Mouse (Mus musculus) MEL (cell line): ENCODE data around the gene Akap1. TPM values are rescaled to one million over a fixed set of nuclear protein-coding genes. Genes with fewer than 3 reads are reported as not detected.

Source experiments
- DNase-seq: peaks from one replicate; pipeline ENCODE4 v3.0.0; 2011; ENCODE audit warnings: low read depth, low spot score
- H3K27ac ChIP-seq: 2 replicates; pipeline ENCODE4 v1.5.1; 2012; ENCODE audit warnings: low read depth, mild to moderate bottlenecking, control low read depth, low read length, moderate library complexity; ENCODE audit not compliant: control insufficient read depth
- H3K27me3 ChIP-seq, 2 experiments: fragments of 150-350 bp in 1 of 2; sonication (generic) in 1 of 2; 2 replicates each; pipeline ENCODE4 v1.6.1; 2012; ENCODE audit warnings: low read length in 2 of 2, mild to moderate bottlenecking in 2 of 2, improper control_type of control experiment in 1 of 2, moderate library complexity in 1 of 2; ENCODE audit not compliant: insufficient read depth in 2 of 2, control insufficient read depth in 1 of 2
- H3K36me3 ChIP-seq, 2 experiments: 2 replicates each; pipeline ENCODE4 v1.6.1; 2012 to 2014; ENCODE audit warnings: low read length in 2 of 2, improper control_type of control experiment in 1 of 2, inconsistent platforms in 1 of 2, mild to moderate bottlenecking in 1 of 2; ENCODE audit not compliant: insufficient read depth in 2 of 2, control insufficient read depth in 1 of 2
- H3K4me1 ChIP-seq, 2 experiments: fragments of 150-350 bp in 1 of 2; sonication (generic) in 1 of 2; 2 replicates each; pipeline ENCODE4 v1.6.1; 2012; ENCODE audit warnings: low read length in 2 of 2, improper control_type of control experiment in 1 of 2, mild to moderate bottlenecking in 1 of 2; ENCODE audit not compliant: insufficient read depth in 2 of 2, control insufficient read depth in 1 of 2
- H3K4me3 ChIP-seq, 2 experiments: fragments of 150-350 bp in 1 of 2; sonication (generic) in 1 of 2; 2 replicates each; pipeline ENCODE4 v1.5.1; 2012; ENCODE audit warnings: low read depth in 2 of 2, low read length in 2 of 2, mild to moderate bottlenecking in 2 of 2, moderate library complexity in 2 of 2, control low read depth in 1 of 2, improper control_type of control experiment in 1 of 2; ENCODE audit not compliant: control insufficient read depth in 1 of 2, insufficient read depth in 1 of 2
- H3K79me2 ChIP-seq: 2 replicates; pipeline ENCODE4 v1.6.1; 2012; ENCODE audit warnings: mild to moderate bottlenecking, low read length, moderate library complexity; ENCODE audit not compliant: control insufficient read depth, poor library complexity, insufficient read depth
- H3K9ac ChIP-seq: 2 replicates; pipeline ENCODE4 v1.6.1; 2012; ENCODE audit warnings: low read depth, mild to moderate bottlenecking, control low read depth, low read length, moderate library complexity; ENCODE audit not compliant: control insufficient read depth, poor library complexity, severe bottlenecking
- H3K9me3 ChIP-seq: fragments of 150-350 bp; sonication (generic); replicated peaks from 2 replicates; pipeline ENCODE4 v1.6.1; 2012; ENCODE audit warnings: mild to moderate bottlenecking, low read length, improper control_type of control experiment, moderate library complexity; ENCODE audit not compliant: insufficient read depth
- BHLHE40 ChIP-seq: IDR thresholded peaks from 2 replicates; pipeline ENCODE4 v1.6.1; 2012; ENCODE audit warnings: low read depth, mild to moderate bottlenecking, inconsistent platforms, low read length, improper control_type of control experiment, borderline replicate concordance
- CHD1 ChIP-seq: IDR thresholded peaks from 2 replicates; pipeline ENCODE4 v1.6.1; 2012; ENCODE audit warnings: low read depth, mild to moderate bottlenecking, inconsistent platforms, low read length, improper control_type of control experiment
- CHD2 ChIP-seq: IDR thresholded peaks from 2 replicates; pipeline ENCODE4 v1.6.1; 2011; ENCODE audit warnings: low read length, improper control_type of control experiment
- CTCF ChIP-seq, 3 experiments: IDR thresholded peaks in 2 of 3; conservative IDR thresholded peaks in 1 of 3; 2 replicates each; pipeline ENCODE4 v1.5.1; 2011 to 2012; ENCODE audit warnings: low read length in 3 of 3, low read depth in 2 of 3, mild to moderate bottlenecking in 2 of 3, improper control_type of control experiment in 1 of 3, inconsistent platforms in 1 of 3, mixed read lengths in 1 of 3, moderate library complexity in 1 of 3; ENCODE audit not compliant: control insufficient read depth in 1 of 3, insufficient read depth in 1 of 3, poor library complexity in 1 of 3, severe bottlenecking in 1 of 3
- E2F4 ChIP-seq: IDR thresholded peaks from 2 replicates; pipeline ENCODE4 v1.6.1; 2011; ENCODE audit warnings: low read depth, low read length, improper control_type of control experiment, borderline replicate concordance
- EP300 ChIP-seq, 2 experiments: IDR thresholded peaks; 2 replicates each; pipeline ENCODE4 v1.6.1; 2011; ENCODE audit warnings: improper control_type of control experiment in 2 of 2, low read length in 2 of 2, low read depth in 1 of 2, mild to moderate bottlenecking in 1 of 2
- GABPA ChIP-seq: IDR thresholded peaks from 2 replicates; pipeline ENCODE4 v1.6.1; 2012; ENCODE audit warnings: low read depth, mild to moderate bottlenecking, inconsistent platforms, low read length, improper control_type of control experiment, moderate library complexity
- JUND ChIP-seq: IDR thresholded peaks from 2 replicates; pipeline ENCODE4 v1.6.1; 2011; ENCODE audit warnings: low read depth, mild to moderate bottlenecking, improper control_type of control experiment, low read length
- MAX ChIP-seq: IDR thresholded peaks from 2 replicates; pipeline ENCODE4 v1.6.1; 2011; ENCODE audit warnings: low read length, improper control_type of control experiment
- MXI1 ChIP-seq: IDR thresholded peaks from 2 replicates; pipeline ENCODE4 v1.6.1; 2011; ENCODE audit warnings: mild to moderate bottlenecking, low read depth, low read length, improper control_type of control experiment
- MYC ChIP-seq: IDR thresholded peaks from 2 replicates; pipeline ENCODE4 v1.6.1; 2011; ENCODE audit warnings: low read depth, mild to moderate bottlenecking, low read length, improper control_type of control experiment, moderate library complexity
- NELFE ChIP-seq: IDR thresholded peaks from 2 replicates; pipeline ENCODE4 v1.6.1; 2011; ENCODE audit warnings: low read depth, low read length, improper control_type of control experiment
- NRF1 ChIP-seq: IDR thresholded peaks from 2 replicates; pipeline ENCODE4 v1.6.1; 2014; ENCODE audit warnings: low read depth, mild to moderate bottlenecking, inconsistent platforms, low read length, improper control_type of control experiment, moderate library complexity; ENCODE audit not compliant: poor library complexity, insufficient read depth, severe bottlenecking
- POLR2AphosphoS2 ChIP-seq: IDR thresholded peaks from 2 replicates; pipeline ENCODE4 v1.6.1; 2011; ENCODE audit warnings: low read length, improper control_type of control experiment
- POLR2AphosphoS5 ChIP-seq: IDR thresholded peaks from 2 replicates; pipeline ENCODE4 v1.6.1; 2012; ENCODE audit warnings: low read depth, borderline replicate concordance, mild to moderate bottlenecking, inconsistent platforms, low read length, moderate library complexity, mixed read lengths
- RCOR1 ChIP-seq: IDR thresholded peaks from 2 replicates; pipeline ENCODE4 v1.6.1; 2012; ENCODE audit warnings: low read depth, mild to moderate bottlenecking, inconsistent platforms, low read length, improper control_type of control experiment
- SIN3A ChIP-seq: IDR thresholded peaks from 2 replicates; pipeline ENCODE4 v1.6.1; 2012; ENCODE audit warnings: low read length, improper control_type of control experiment, inconsistent platforms
- SMC3 ChIP-seq: IDR thresholded peaks from 2 replicates; pipeline ENCODE4 v1.6.1; 2011; ENCODE audit warnings: low read depth, low read length, improper control_type of control experiment
- TAL1 ChIP-seq: IDR thresholded peaks from 2 replicates; pipeline ENCODE4 v1.6.1; 2012; ENCODE audit warnings: mild to moderate bottlenecking, inconsistent platforms, low read length, moderate library complexity, mixed read lengths
- UBTF ChIP-seq: IDR thresholded peaks from 2 replicates; pipeline ENCODE4 v1.6.1; 2012; ENCODE audit warnings: low read depth, mild to moderate bottlenecking, inconsistent platforms, low read length, improper control_type of control experiment, moderate library complexity, borderline replicate concordance; ENCODE audit not compliant: insufficient read depth
- USF2 ChIP-seq, 2 experiments: IDR thresholded peaks; 2 replicates each; pipeline ENCODE4 v1.6.1; 2011 to 2012; ENCODE audit warnings: improper control_type of control experiment in 2 of 2, low read length in 2 of 2, borderline replicate concordance in 1 of 2, inconsistent platforms in 1 of 2, low read depth in 1 of 2, mild to moderate bottlenecking in 1 of 2; ENCODE audit not compliant: insufficient read depth in 1 of 2
- ZC3H11A ChIP-seq: IDR thresholded peaks from 2 replicates; pipeline ENCODE4 v1.6.1; 2012; ENCODE audit warnings: low read depth, mild to moderate bottlenecking, inconsistent platforms, low read length, improper control_type of control experiment
- ZKSCAN1 ChIP-seq: IDR thresholded peaks from 2 replicates; pipeline ENCODE4 v1.6.1; 2012; ENCODE audit warnings: low read depth, mild to moderate bottlenecking, inconsistent platforms, low read length, improper control_type of control experiment, moderate library complexity
- ZMIZ1 ChIP-seq: IDR thresholded peaks from 2 replicates; pipeline ENCODE4 v1.6.1; 2012; ENCODE audit warnings: low read depth, mild to moderate bottlenecking, inconsistent platforms, low read length, improper control_type of control experiment, moderate library complexity
- ZNF384 ChIP-seq: IDR thresholded peaks from 2 replicates; pipeline ENCODE4 v1.6.1; 2012; ENCODE audit warnings: low read depth, mild to moderate bottlenecking, inconsistent platforms, low read length, improper control_type of control experiment
- polyA plus RNA-seq, 2 experiments: library from polyadenylated mRNA; stranded (reverse) in 1 of 2; unstranded in 1 of 2; fragments of >175 nt in 1 of 2; fragments of >200 nt in 1 of 2; gene quantifications; 2 replicates each; pipeline versions ENCODE4 v1.2.1 to v1.2.4; 2012; ENCODE audit warnings: low replicate concordance in 2 of 2, low read depth in 1 of 2; ENCODE audit not compliant: insufficient read length in 2 of 2, insufficient read depth in 1 of 2, missing spikeins in 1 of 2
- total RNA-seq: library from RNA; depleted of rRNA; stranded (reverse); fragments of 300-350 nt; gene quantifications from 2 replicates; pipeline ENCODE4 v1.2.3, GENCODE M21; 2012

The Akap1 gene
- total and polyA plus RNA-seq, 3 experiments: 39.0 to 70.5 (median 59.6) TPM

DNA sequence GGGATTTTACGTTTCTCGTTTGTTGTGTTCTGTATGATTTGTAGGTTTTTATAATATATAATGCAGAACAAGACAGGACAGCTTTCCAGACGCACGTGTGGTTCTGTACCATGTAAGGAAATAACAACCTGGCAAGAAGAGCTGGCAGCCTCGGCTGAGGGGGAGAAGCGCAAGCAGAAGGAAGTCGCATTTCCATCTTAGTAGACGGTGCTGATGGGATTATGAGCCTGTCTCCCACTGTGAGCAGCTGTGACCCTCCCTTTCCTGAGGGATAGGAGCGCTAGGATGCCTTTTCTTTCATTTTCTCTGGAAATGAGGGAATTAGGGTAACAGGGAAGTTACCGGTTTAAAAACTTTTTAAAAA is 9.3 kb upstream of the Akap1 start:
- no peak for TF ChIP-seq MYC
- TF ChIP-seq E2F4: no peak
- TF ChIP-seq MAX: no peak
- TF ChIP-seq ZNF384: no peak
- no peak for TF ChIP-seq EP300 (IDR thresholded peaks at IDR 0.05; ENCODE audit: low read depth in 1 of 2, low read length in 2 of 2)
- no peak for TF ChIP-seq JUND
- no peak for TF ChIP-seq SIN3A
- no peak for TF ChIP-seq NRF1
- no peak for TF ChIP-seq ZC3H11A
- TF ChIP-seq CTCF (IDR thresholded peaks at IDR 0.05 in 2 of 3, conservative IDR thresholded peaks at IDR 0.05 in 1 of 3; ENCODE audit: control insufficient read depth in 1 of 3, insufficient read depth in 1 of 3, low read depth in 2 of 3, low read length in 3 of 3, poor library complexity in 1 of 3, severe bottlenecking in 1 of 3): no peak
- TF ChIP-seq CHD1: no peak
- no peak for TF ChIP-seq BHLHE40
- TF ChIP-seq POLR2AphosphoS5: no peak
- no peak for TF ChIP-seq GABPA
- no peak for TF ChIP-seq USF2 (IDR thresholded peaks at IDR 0.05; ENCODE audit: borderline replicate concordance in 1 of 2, insufficient read depth in 1 of 2, low read depth in 1 of 2, low read length in 2 of 2)
- no peak for TF ChIP-seq SMC3
- TF ChIP-seq NELFE: no peak
- no peak for TF ChIP-seq POLR2AphosphoS2
- TF ChIP-seq ZMIZ1: no peak
- TF ChIP-seq, all 39 proteins: peak for 0
- no peak overlapping the region; a peak in 2 of 4 replicates for H3K4me3 ChIP-seq
- no peak for DNase-seq
- no peaks in the 10 kb centered on the region for H3K9me3 ChIP-seq
- H3K27ac ChIP-seq: no peak overlapping the region
- peaks cover 14 to 25% of the 10 kb centered on the region in 2 experiments for H3K27me3 ChIP-seq
- no peaks in the 10 kb centered on the region for H3K79me2 ChIP-seq
- no peaks in the 10 kb centered on the region for H3K36me3 ChIP-seq
- H3K9ac ChIP-seq: no peak overlapping the region
- no peaks in the 10 kb centered on the region for H3K4me1 ChIP-seq

DNA sequence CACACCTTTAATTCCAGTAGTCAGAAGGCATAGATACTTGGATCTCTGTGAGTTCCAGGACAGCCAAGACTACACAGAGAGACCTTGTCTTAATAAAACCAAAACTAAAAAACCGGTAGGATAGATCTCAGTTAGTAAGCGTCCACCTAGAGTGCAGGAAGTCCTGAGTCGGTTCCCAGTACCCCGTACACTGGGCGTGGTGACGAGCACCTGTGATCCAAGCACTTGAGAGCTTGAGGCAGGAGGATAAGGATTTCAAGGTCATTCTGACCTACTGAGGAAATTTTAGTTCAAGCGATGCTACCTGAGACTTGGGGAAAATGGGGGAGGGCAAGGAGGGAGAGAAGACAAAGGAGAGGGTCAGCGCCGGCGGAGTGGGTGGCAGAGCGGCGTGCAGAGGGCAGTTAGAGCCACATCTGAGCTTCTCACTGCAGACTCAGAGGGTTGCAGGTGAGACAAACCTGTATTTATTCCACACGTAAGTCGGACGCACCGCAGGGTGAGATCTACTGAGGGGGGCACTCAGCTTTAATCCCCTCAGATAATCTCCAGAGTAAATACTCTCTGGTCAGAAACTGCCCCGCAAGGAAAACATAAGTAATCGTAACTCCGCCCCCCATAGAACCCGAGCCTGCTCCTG is 8.8 kb upstream of the Akap1 start:
- no peak for TF ChIP-seq MXI1
- no peak for TF ChIP-seq MAX
- TF ChIP-seq ZKSCAN1: no peak
- TF ChIP-seq TAL1: no peak
- TF ChIP-seq ZNF384: no peak
- no peak for TF ChIP-seq ZMIZ1
- TF ChIP-seq POLR2AphosphoS5: no peak
- no peak for TF ChIP-seq UBTF
- no peak for TF ChIP-seq CHD2
- no peak for TF ChIP-seq RCOR1
- TF ChIP-seq EP300 (IDR thresholded peaks at IDR 0.05; ENCODE audit: low read depth in 1 of 2, low read length in 2 of 2): no peak
- TF ChIP-seq POLR2AphosphoS2: no peak
- Histone ChIP-seq H3K27ac (no peak overlapping the region), H3K9ac (no peak overlapping the region), H3K36me3 (no peaks in the 10 kb centered on the region), H3K4me1 (no peaks in the 10 kb centered on the region), H3K9me3 (no peaks in the 10 kb centered on the region), H3K27me3 (peaks cover 17 to 25% of the 10 kb centered on the region in 2 experiments), H3K4me3 (no peak overlapping the region; a peak in 2 of 4 replicates), H3K79me2 (no peaks in the 10 kb centered on the region)
- no peak for DNase-seq
